Mouse (Mus musculus) olfactory bulb, adult 2 months (tissue): ENCODE measurements at regions not wholly inside any gene's neighbourhood (a gene's known extent, or its start where the extent isn't known, plus 50 kb on each side); places are given as distances from the start of the nearest gene placed in this dataset.

Source experiments
- CTCF ChIP-seq: fragments of 200-500 bp; IDR thresholded peaks from 2 replicates; pipeline ENCODE4 v1.5.1; 2012; ENCODE audit warnings: low read depth, mild to moderate bottlenecking, low read length, moderate library complexity; ENCODE audit not compliant: insufficient read depth
- POLR2A ChIP-seq: fragments of 200-500 bp; IDR thresholded peaks from 2 replicates; pipeline ENCODE4 v1.6.1; 2012; ENCODE audit warnings: mild to moderate bottlenecking, low read depth, low read length, moderate library complexity; ENCODE audit not compliant: insufficient read depth

GRCm38 (mm10) chr15:63614191-63614590 is 230.8 kb downstream of the Gsdmc2 start:
- TF ChIP-seq CTCF (no peak), POLR2A (no peak)
